Mouse (Mus musculus) megakaryocyte, embryonic 14.5 days (primary cell): Measurements from ENCODE around the gene Serpinb3a. TPM values are rescaled to one million over a fixed set of nuclear protein-coding genes. Genes with fewer than 3 reads are reported as not detected.
A peak's percentile ranks its signal among the peaks of the same experiment; 100 is the strongest.
"Not testable (repeated sequence)": the region's sequence is repeated elsewhere in the genome, so short reads cannot be mapped to it uniquely, and the experiment has no call there.

Experiments
- H3K27me3 ChIP-seq: replicated peaks from 2 replicates; pipeline ENCODE3; 2012; ENCODE audit warnings: inconsistent platforms
- H3K36me3 ChIP-seq: replicated peaks from 2 replicates; pipeline ENCODE3; 2012; ENCODE audit warnings: low read length, inconsistent platforms, mixed read lengths
- H3K4me1 ChIP-seq: 2 replicates; pipeline ENCODE4 v1.6.1; 2012; ENCODE audit warnings: inconsistent platforms
- H3K4me3 ChIP-seq: replicated peaks from 2 replicates; pipeline ENCODE3; 2012; ENCODE audit warnings: moderate library complexity, mild to moderate bottlenecking, inconsistent platforms
- H3K9me3 ChIP-seq: 2 replicates; pipeline ENCODE4 v1.6.1; 2012; ENCODE audit warnings: inconsistent platforms
- FLI1 ChIP-seq: IDR thresholded peaks from 2 replicates; pipeline ENCODE4 v1.6.1; 2012; ENCODE audit warnings: low read length, inconsistent platforms, mixed read lengths
- GATA1 ChIP-seq: IDR thresholded peaks from 3 replicates; pipeline ENCODE4 v1.6.1; 2012; ENCODE audit warnings: mixed read lengths, low read length, inconsistent platforms, borderline replicate concordance
- polyA plus RNA-seq: library from polyadenylated mRNA; stranded (reverse); fragments of >175 nt; gene quantifications from 2 replicates; pipeline ENCODE4 v1.2.3, GENCODE M21; 2012; ENCODE audit warnings: low replicate concordance; ENCODE audit not compliant: insufficient read depth

The Serpinb3a gene
- not detected in 2 replicates for polyA plus RNA-seq

- no peaks in the 10 kb centered on the region for H3K36me3 ChIP-seq
- no peaks in the 10 kb centered on the region for H3K27me3 ChIP-seq
- TF ChIP-seq FLI1 (no peak), GATA1 (no peak)
- no peaks in the 10 kb centered on the region for H3K4me1 ChIP-seq
- no peak within 1 kb of the TSS for H3K4me3 ChIP-seq
- no peaks in the 10 kb centered on the region for H3K9me3 ChIP-seq
These were observed at the start of gene Serpinb3a for GRCm38 (mm10) chr1:107052203-107052602. Gene Serpinb3a, minus strand, starts transcription at chr1:107052303.

GRCm38 (mm10) chr1:107098417-107098816, 46.3 kb upstream of the Serpinb3a start:
- Histone ChIP-seq H3K36me3 (no peaks in the 10 kb centered on the region), H3K4me1 (no peaks in the 10 kb centered on the region), H3K9me3 (no peaks in the 10 kb centered on the region), H3K4me3 (peak overlapping the region; percentile 21), H3K27me3 (no peaks in the 10 kb centered on the region)
- TF ChIP-seq FLI1 (no peak), GATA1 (no peak)

- H3K4me1 ChIP-seq, result no peaks in the 10 kb centered on the region
- no peak for TF ChIP-seq GATA1
These were observed 31.3 kb upstream of the Serpinb3a start, which contains the start of gene Serpinb3d for GRCm38 (mm10) chr1:107083406-107083805. Gene Serpinb3d, minus strand, starts transcription at chr1:107083506.

GRCm38 (mm10) chr1:107034236-107034635, 17.9 kb downstream of the Serpinb3a start:
- H3K9me3 ChIP-seq, H3K4me3 ChIP-seq, H3K36me3 ChIP-seq, H3K27me3 ChIP-seq, H3K4me1 ChIP-seq: not testable (repeated sequence)

More at GRCm38 (mm10) chr1:107083406-107083805, 31.3 kb upstream of the Serpinb3a start, which contains the start of gene Serpinb3d:
- Histone ChIP-seq H3K27me3 (no peaks in the 10 kb centered on the region), H3K4me3 (no peak within 1 kb of the TSS), H3K36me3 (no peaks in the 10 kb centered on the region), H3K9me3 (no peaks in the 10 kb centered on the region)

- Histone ChIP-seq H3K4me3 (no peak overlapping the region), H3K4me1 (no peaks in the 10 kb centered on the region), H3K36me3 (no peaks in the 10 kb centered on the region), H3K27me3 (no peaks in the 10 kb centered on the region), H3K9me3 (0 out of 2 replicates have a peak, but pooled peaks cover 4% of the 10 kb centered on the region)
- no peak for TF ChIP-seq GATA1
- TF ChIP-seq FLI1, result no peak
These were observed 26.2 kb downstream of the Serpinb3a start for GRCm38 (mm10) chr1:107025886-107026285.

GRCm38 (mm10) chr1:107015210-107015609, 36.9 kb downstream of the Serpinb3a start:
- H3K4me1 ChIP-seq, result no peaks in the 10 kb centered on the region
- TF ChIP-seq FLI1, result no peak
- TF ChIP-seq GATA1, result no peak
- no peaks in the 10 kb centered on the region for H3K9me3 ChIP-seq
- H3K36me3 ChIP-seq, result no peaks in the 10 kb centered on the region
- H3K4me3 ChIP-seq, result no peak overlapping the region
- H3K27me3 ChIP-seq, result peaks cover 2% of the 10 kb centered on the region

- no peaks in the 10 kb centered on the region for H3K36me3 ChIP-seq
- H3K9me3 ChIP-seq, result no peaks in the 10 kb centered on the region
- H3K27me3 ChIP-seq, result peaks cover 2% of the 10 kb centered on the region
- TF ChIP-seq FLI1 (no peak), GATA1 (no peak)
- H3K4me3 ChIP-seq, result no peak overlapping the region
- no peaks in the 10 kb centered on the region for H3K4me1 ChIP-seq
These were observed 37.6 kb downstream of the Serpinb3a start for GRCm38 (mm10) chr1:107014530-107014929.

GRCm38 (mm10) chr1:107006316-107006715, 45.8 kb downstream of the Serpinb3a start:
- Histone ChIP-seq H3K9me3 (no peaks in the 10 kb centered on the region), H3K27me3 (no peaks in the 10 kb centered on the region), H3K4me3 (no peak overlapping the region), H3K4me1 (no peaks in the 10 kb centered on the region), H3K36me3 (no peaks in the 10 kb centered on the region)
- TF ChIP-seq GATA1 (no peak), FLI1 (no peak)

GRCm38 (mm10) chr1:107001754-107002153, 50.3 kb downstream of the Serpinb3a start:
- TF ChIP-seq GATA1 (no peak), FLI1 (no peak)
- no peaks in the 10 kb centered on the region for H3K4me1 ChIP-seq
- H3K9me3 ChIP-seq, result no peaks in the 10 kb centered on the region
- H3K4me3 ChIP-seq, result no peak overlapping the region
- H3K36me3 ChIP-seq, result no peaks in the 10 kb centered on the region
- no peaks in the 10 kb centered on the region for H3K27me3 ChIP-seq

GRCm38 (mm10) chr1:107000424-107000823, 51.7 kb downstream of the Serpinb3a start:
- no peaks in the 10 kb centered on the region for H3K36me3 ChIP-seq
- H3K9me3 ChIP-seq, result no peaks in the 10 kb centered on the region
- TF ChIP-seq GATA1, result no peak
- H3K4me3 ChIP-seq, result no peak overlapping the region
- no peaks in the 10 kb centered on the region for H3K4me1 ChIP-seq
- H3K27me3 ChIP-seq, result no peaks in the 10 kb centered on the region

Other genes with a start within 250 kb of the Serpinb3a start
- gene Serpinb5, start 191.1 kb downstream of the Serpinb3a start, polyA plus RNA-seq, result not detected in 2 replicates
- gene Serpinb12, start 117.9 kb downstream of the Serpinb3a start, polyA plus RNA-seq, result 1.4 TPM in 1 of 2 replicates, not detected in the other
- not detected in 2 replicates for gene Serpinb13, start 71.3 kb downstream of the Serpinb3a start, polyA plus RNA-seq
- gene Serpinb3d, start 31.2 kb upstream of the Serpinb3a start, polyA plus RNA-seq, result not detected in 2 replicates
- gene Serpinb3b, start 226.1 kb upstream of the Serpinb3a start, polyA plus RNA-seq, result not detected in 2 replicates
- gene Serpinb3c, start 226.1 kb upstream of the Serpinb3a start, polyA plus RNA-seq, result not detected in 2 replicates